Mouse (Mus musculus) kidney, adult 2 months (tissue): ENCODE measurements around the gene Gm9125. TPM values are rescaled to one million over a fixed set of nuclear protein-coding genes. Genes with fewer than 3 reads are reported as not detected.
"Not testable (repeated sequence)": the region's sequence is repeated elsewhere in the genome, so short reads cannot be mapped to it uniquely, and the experiment has no call there.

Source experiments
- DNase-seq: peaks from one replicate; pipeline ENCODE4 v3.0.0; 2021
- H3K27ac ChIP-seq: fragments of 200-500 bp; 2 replicates; pipeline ENCODE4 v1.5.1; 2012; ENCODE audit warnings: low read depth, low read length, control low read depth, inconsistent platforms; ENCODE audit not compliant: insufficient read depth
- H3K27me3 ChIP-seq: fragments of 200-500 bp; replicated peaks from 2 replicates; pipeline ENCODE4 v1.6.1; 2012; ENCODE audit warnings: mild to moderate bottlenecking, moderate library complexity, low read length, inconsistent platforms; ENCODE audit not compliant: control insufficient read depth, insufficient read depth
- H3K36me3 ChIP-seq: fragments of 200-500 bp; 2 replicates; pipeline ENCODE4 v1.6.1; 2012; ENCODE audit warnings: mild to moderate bottlenecking, moderate library complexity, low read length, inconsistent platforms; ENCODE audit not compliant: control insufficient read depth, insufficient read depth
- H3K4me1 ChIP-seq: fragments of 200-500 bp; 2 replicates; pipeline ENCODE4 v1.6.1; 2011; ENCODE audit warnings: low read length; ENCODE audit not compliant: control insufficient read depth, insufficient read depth
- H3K4me3 ChIP-seq: fragments of 200-500 bp; 2 replicates; pipeline ENCODE4 v1.5.1; 2011; ENCODE audit warnings: mild to moderate bottlenecking, low read depth, low read length, control low read depth; ENCODE audit not compliant: insufficient read depth
- WGBS: fragments of 180-500 bp; shearing (Covaris S2); methylation state at CpG from one replicate; pipeline ENCODE4 v1.1.7; 2018; 5-methylcytosine and 5-hydroxymethylcytosine counted together
- polyA plus RNA-seq: library from polyadenylated mRNA; depleted of rRNA; stranded (reverse); fragments of >200 nt; gene quantifications from 2 replicates; pipeline ENCODE4 v1.2.3, GENCODE M21; 2012; rRNA removed

The Gm9125 gene
- not detected in 2 replicates for polyA plus RNA-seq

GRCm38 (mm10) chr3:94054785-94055184 is at the start of gene Gm9125:
TSS of gene Gm9125 (minus strand) at chr3:94054885.
- not testable (repeated sequence) for DNase-seq, H3K4me1 ChIP-seq, H3K27ac ChIP-seq, H3K4me3 ChIP-seq, H3K36me3 ChIP-seq, H3K27me3 ChIP-seq
- WGBS, result 78% methylated on average over 2 of the region's 3 CpGs

- H3K36me3 ChIP-seq, DNase-seq, H3K27ac ChIP-seq, H3K4me3 ChIP-seq, H3K27me3 ChIP-seq, H3K4me1 ChIP-seq: not testable (repeated sequence)
- 100% methylated on average over 2 of the region's 3 CpGs for WGBS
Observed at GRCm38 (mm10) chr3:94072544-94072943, 17.9 kb upstream of the Gm9125 start, which contains the start of gene Gm10697. TSS of gene Gm10697 (minus strand) at chr3:94072644.

GRCm38 (mm10) chr3:94049566-94050121 is 5.0 kb downstream of the Gm9125 start:
- 40% methylated on average over 1 of the region's 5 CpGs for WGBS
- H3K4me1 ChIP-seq, H3K27ac ChIP-seq, H3K4me3 ChIP-seq, H3K27me3 ChIP-seq, DNase-seq, H3K36me3 ChIP-seq: not testable (repeated sequence)

- not testable (repeated sequence) for H3K36me3 ChIP-seq, H3K4me3 ChIP-seq, H3K4me1 ChIP-seq, H3K27me3 ChIP-seq, H3K27ac ChIP-seq, DNase-seq
- WGBS, result 42% methylated on average over 1 of the region's 1 CpGs
Observed at GRCm38 (mm10) chr3:94038241-94038640, 16.4 kb downstream of the Gm9125 start.

GRCm38 (mm10) chr3:94034400-94034799 is 20.3 kb downstream of the Gm9125 start:
- not testable (repeated sequence) for DNase-seq, H3K4me1 ChIP-seq, H3K27me3 ChIP-seq, H3K36me3 ChIP-seq, H3K27ac ChIP-seq, H3K4me3 ChIP-seq
- 96% methylated on average over 18 of the region's 18 CpGs for WGBS

Other genes starting within 250 kb of the Gm9125 start
- gene Tdpoz3, start 228.9 kb downstream of the Gm9125 start, polyA plus RNA-seq, result not detected in 2 replicates
- not detected in 2 replicates for gene Gm9117, start 111.3 kb downstream of the Gm9125 start, polyA plus RNA-seq
- gene Tdpoz5, start 93.6 kb downstream of the Gm9125 start, polyA plus RNA-seq, result not detected in 2 replicates
- gene Gm10697, start 17.8 kb upstream of the Gm9125 start, polyA plus RNA-seq, result not detected in 2 replicates
- not detected in 2 replicates for gene Gm10696, start 123.3 kb upstream of the Gm9125 start, polyA plus RNA-seq
- gene Gm5286, start 141.8 kb upstream of the Gm9125 start, polyA plus RNA-seq, result not detected in 2 replicates
- gene Gm4778, start 209.2 kb upstream of the Gm9125 start, polyA plus RNA-seq, result not detected in 2 replicates